In the genomic region with DNA sequence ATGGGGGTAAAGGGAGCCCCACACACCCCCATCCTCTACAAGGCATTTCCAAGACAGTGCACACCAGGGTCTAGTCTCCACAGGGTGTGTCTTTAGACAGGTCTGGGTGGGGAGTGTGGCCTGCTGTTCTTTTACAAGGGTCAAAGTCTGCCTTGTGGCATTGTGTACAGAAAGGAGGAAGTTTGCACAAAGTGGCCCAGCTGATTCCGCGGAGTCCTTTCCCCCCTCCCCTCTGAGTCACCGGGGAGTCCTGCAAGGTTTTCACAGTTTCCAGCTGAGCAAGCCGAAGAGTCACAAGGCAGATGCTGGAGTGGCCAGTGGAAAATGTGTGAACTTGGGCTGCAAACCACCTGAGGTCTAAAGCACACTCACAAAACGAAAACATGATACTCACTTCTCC, we compare ENCODE assay signal across 8 mouse cellular contexts.
DNase-seq lines count a peak whose midpoint lies in the region; ATAC-seq lines count a peak whose summit lies in the region.

No protein-coding gene starts in this region.

- 6% methylated on average over 5 of the region's 5 CpGs for WGBS in liver, embryonic 15.5 days (ENCODE audit: insufficient replicate concordance)
- 48% methylated on average over 5 of the region's 5 CpGs for WGBS in hindbrain, embryonic 12.5 days

- peaks cover 6% of the 10 kb centered on the region for H3K4me1 ChIP-seq in liver, embryonic 15.5 days (replicated peaks)
- H3K4me1 ChIP-seq in hindbrain, embryonic 12.5 days, result no peaks in the 10 kb centered on the region; the same call in 1 of the 2 replicates

- no peaks in the 10 kb centered on the region for H3K36me3 ChIP-seq in liver, embryonic 15.5 days (replicated peaks)
- H3K36me3 ChIP-seq in hindbrain, embryonic 12.5 days, result no peaks in the 10 kb centered on the region

- no peak overlapping the region for H3K4me3 ChIP-seq in liver, embryonic 15.5 days (replicated peaks)
- no peak overlapping the region for H3K4me3 ChIP-seq in hindbrain, embryonic 12.5 days

- H3K9me3 ChIP-seq in liver, embryonic 15.5 days (replicated peaks), result no peaks in the 10 kb centered on the region
- no peaks in the 10 kb centered on the region for H3K9me3 ChIP-seq in hindbrain, embryonic 12.5 days (replicated peaks)

- no peaks in the 10 kb centered on the region for H3K27me3 ChIP-seq in liver, embryonic 15.5 days
- no peaks in the 10 kb centered on the region for H3K27me3 ChIP-seq in hindbrain, embryonic 12.5 days

- no peak overlapping the region for H3K9ac ChIP-seq in liver, embryonic 15.5 days
- H3K9ac ChIP-seq in hindbrain, embryonic 12.5 days, result no peak overlapping the region

- peak; percentile 60 for ATAC-seq in liver, embryonic 15.5 days (ENCODE audit: insufficient read depth)
- ATAC-seq in hindbrain, embryonic 12.5 days (ENCODE audit: low FRiP score), result no peak

- no peak overlapping the region for H3K27ac ChIP-seq in liver, embryonic 15.5 days (replicated peaks)
- H3K27ac ChIP-seq in hindbrain, embryonic 12.5 days, result no peak overlapping the region

- peak overlapping the region; percentile 33 for H3K4me2 ChIP-seq in liver, embryonic 15.5 days
- no peak overlapping the region for H3K4me2 ChIP-seq in hindbrain, embryonic 12.5 days (replicated peaks)

- DNase-seq in gastrocnemius, adult 18-20 months (ENCODE audit: low spot score), result peak; percentile 22
- DNase-seq in gastrocnemius, postnatal 10 days, result no peak
- peak; percentile 28 for DNase-seq in heart, postnatal 4 days
- peak; percentile 65 to 73 for DNase-seq in spleen, postnatal 36 days (ENCODE audit: low spot score in 2 of 2)
- no peak for DNase-seq in frontal cortex, postnatal 25 days (ENCODE audit: low spot score in 2 of 2)
- DNase-seq in neural tube, embryonic 10.5 days (ENCODE audit: extremely low spot score, low spot score), result no peak

Comparison
In these comparisons a context has a peak if more than half of its experiments do, and no peak if none do; other contexts are left out.
1. DNase-seq: peak in gastrocnemius, adult 18-20 months (single experiment), heart, postnatal 4 days (single experiment) and spleen, postnatal 36 days (2 of 2); none in gastrocnemius, postnatal 10 days (single experiment), frontal cortex, postnatal 25 days (0 of 2) and neural tube, embryonic 10.5 days (single experiment).